Mouse (Mus musculus): ENCODE results near the gene Gm13285.
"Not testable (repeated sequence)": the region's sequence is repeated elsewhere in the genome, so short reads cannot be mapped to it uniquely, and the experiment has no call there.

The Gm13285 gene

GRCm38 (mm10) chr4:88793936-88794675 lies 5.4 kb upstream of the Gm13285 start, which contains the start of gene Gm13275:
Gene Gm13275, plus strand, starts transcription at chr4:88794487.
- DNase-seq (ENCODE audit: low spot score in 2 of 2) = peak; percentile 42 to 64

DNA sequence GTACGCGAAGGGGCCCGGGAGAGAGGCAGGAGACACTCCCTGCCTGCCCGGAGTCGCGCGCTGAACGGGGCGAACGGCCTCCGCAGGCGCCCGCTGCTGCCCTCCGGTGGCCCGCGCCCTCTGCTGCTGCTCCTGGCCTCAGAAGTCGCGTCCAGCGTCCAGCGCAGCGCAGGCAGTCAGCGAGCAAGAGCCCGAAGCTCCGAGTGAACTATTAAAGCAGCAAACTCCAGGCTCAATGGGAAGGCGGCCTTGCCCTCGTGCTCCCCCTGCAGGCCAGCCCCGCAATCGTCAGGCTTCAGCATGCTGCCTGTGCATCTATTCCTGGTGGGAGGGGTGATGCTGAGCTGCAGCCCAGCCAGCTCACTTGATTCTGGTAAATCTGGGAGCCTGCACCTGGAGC lies 2.4 kb upstream of the Gm13285 start, which contains the start of gene Gm13279:
TSS of gene Gm13279 (plus strand) at position 301 of the 400 bp plus-strand sequence.
- not testable (repeated sequence) for DNase-seq (ENCODE audit: low spot score in 2 of 2)

DNA sequence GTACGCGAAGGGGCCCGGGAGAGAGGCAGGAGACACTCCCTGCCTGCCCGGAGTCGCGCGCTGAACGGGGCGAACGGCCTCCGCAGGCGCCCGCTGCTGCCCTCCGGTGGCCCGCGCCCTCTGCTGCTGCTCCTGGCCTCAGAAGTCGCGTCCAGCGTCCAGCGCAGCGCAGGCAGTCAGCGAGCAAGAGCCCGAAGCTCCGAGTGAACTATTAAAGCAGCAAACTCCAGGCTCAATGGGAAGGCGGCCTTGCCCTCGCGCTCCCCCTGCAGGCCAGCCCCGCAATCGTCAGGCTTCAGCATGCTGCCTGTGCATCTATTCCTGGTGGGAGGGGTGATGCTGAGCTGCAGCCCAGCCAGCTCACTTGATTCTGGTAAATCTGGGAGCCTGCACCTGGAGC lies 3.5 kb downstream of the Gm13285 start, which contains the start of gene Gm13287:
TSS of gene Gm13287 (plus strand) at position 301 of the 400 bp plus-strand sequence.
- not testable (repeated sequence) for DNase-seq (ENCODE audit: low spot score in 2 of 2)

- DNase-seq (ENCODE audit: low spot score in 2 of 2) = not testable (repeated sequence)
These were observed 5.8 kb downstream of the Gm13285 start, which contains the start of gene Gm13288 for GRCm38 (mm10) chr4:88805231-88805630. Gene Gm13288, plus strand, starts transcription at chr4:88805531.

DNA sequence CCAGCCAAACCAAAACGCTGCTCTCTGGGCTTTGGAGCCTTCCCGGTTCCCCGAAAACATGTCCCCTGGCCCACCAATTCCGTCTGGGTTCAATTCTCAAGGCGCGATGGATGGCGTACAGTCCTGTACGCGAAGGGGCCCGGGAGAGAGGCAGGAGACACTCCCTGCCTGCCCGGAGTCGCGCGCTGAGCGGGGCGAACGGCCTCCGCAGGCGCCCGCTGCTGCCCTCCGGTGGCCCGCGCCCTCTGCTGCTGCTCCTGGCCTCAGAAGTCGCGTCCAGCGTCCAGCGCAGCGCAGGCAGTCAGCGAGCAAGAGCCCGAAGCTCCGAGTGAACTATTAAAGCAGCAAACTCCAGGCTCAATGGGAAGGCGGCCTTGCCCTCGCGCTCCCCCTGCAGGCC lies 6.3 kb downstream of the Gm13285 start:
- peak in 1 of 2 experiments; percentile 7 for DNase-seq (ENCODE audit: low spot score in 2 of 2)

DNA sequence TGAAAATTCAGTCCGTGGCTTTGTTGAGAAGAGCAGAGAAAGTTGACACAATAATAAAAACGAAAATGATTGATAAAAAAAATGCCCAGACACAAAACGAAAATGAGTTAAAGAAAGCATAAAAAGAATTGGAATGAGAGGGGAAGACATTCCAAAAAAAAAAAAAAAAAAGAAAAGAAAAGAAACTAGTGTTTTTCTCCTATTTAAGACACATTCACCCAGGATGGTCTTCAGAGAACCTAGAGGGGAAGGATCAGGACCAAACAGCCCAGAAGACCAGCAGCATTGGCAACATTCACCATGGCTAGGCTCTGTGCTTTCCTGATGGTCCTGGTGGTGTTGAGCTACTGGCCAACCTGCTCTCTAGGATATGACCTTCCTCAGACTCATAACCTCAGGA lies 16.5 kb downstream of the Gm13285 start, which contains the start of gene Ifna7:
TSS of gene Ifna7 (plus strand) at position 301 of the 400 bp plus-strand sequence.
- no peak for DNase-seq (ENCODE audit: low spot score in 2 of 2)

- DNase-seq (ENCODE audit: low spot score in 2 of 2) = no peak
These were observed 20.2 kb downstream of the Gm13285 start, which contains the start of gene Ifna11 for GRCm38 (mm10) chr4:88819659-88820058. Gene Ifna11, plus strand, starts transcription at chr4:88819959.

GRCm38 (mm10) chr4:88822995-88823394 lies 23.5 kb downstream of the Gm13285 start:
- DNase-seq (ENCODE audit: low spot score in 2 of 2) = peak in 1 of 2 experiments; percentile 8

- DNase-seq (ENCODE audit: low spot score in 2 of 2) = not testable (repeated sequence)
These were observed 27.7 kb downstream of the Gm13285 start, which contains the start of gene Ifna6 for GRCm38 (mm10) chr4:88827116-88827515. Gene Ifna6, plus strand, starts transcription at chr4:88827416.

DNA sequence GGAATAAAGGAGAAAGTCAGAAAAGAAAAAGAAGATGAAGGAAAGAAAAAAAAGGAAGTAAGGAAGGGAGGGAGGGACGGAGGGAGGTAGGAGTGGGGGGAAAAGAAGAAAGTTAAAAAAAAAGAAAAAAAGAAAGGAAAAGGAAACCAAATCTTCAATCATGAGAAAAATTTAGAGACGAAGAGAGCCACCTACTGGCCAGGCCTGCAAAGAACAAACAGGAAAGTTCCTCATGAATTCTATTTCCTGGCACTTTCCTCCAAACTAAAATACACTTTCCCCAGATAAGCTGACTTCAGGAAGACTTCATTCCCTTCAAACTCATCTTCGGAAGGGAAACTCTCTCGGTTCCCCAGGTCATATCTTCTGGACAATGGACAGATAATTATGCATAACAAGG lies 31.1 kb downstream of the Gm13285 start:
- peak in 1 of 2 experiments; percentile 17 for DNase-seq (ENCODE audit: low spot score in 2 of 2)

- not testable (repeated sequence) for DNase-seq (ENCODE audit: low spot score in 2 of 2)
These were observed 35.8 kb downstream of the Gm13285 start, which contains the start of gene Ifna5 for GRCm38 (mm10) chr4:88835225-88835624. Gene Ifna5, plus strand, starts transcription at chr4:88835525.

- DNase-seq (ENCODE audit: low spot score in 2 of 2) = no peak
These were observed 39.4 kb downstream of the Gm13285 start for GRCm38 (mm10) chr4:88838828-88839227.

- no peak for DNase-seq (ENCODE audit: low spot score in 2 of 2)
These were observed 40.6 kb downstream of the Gm13285 start for GRCm38 (mm10) chr4:88840058-88840457.

- no peak for DNase-seq (ENCODE audit: low spot score in 2 of 2)
These were observed 42.0 kb downstream of the Gm13285 start, which contains the start of gene Ifna4 for GRCm38 (mm10) chr4:88841438-88841911. Gene Ifna4, plus strand, starts transcription at chr4:88841861.

GRCm38 (mm10) chr4:88845334-88845733 lies 45.9 kb downstream of the Gm13285 start:
- DNase-seq (ENCODE audit: low spot score in 2 of 2) = no peak

GRCm38 (mm10) chr4:88849698-88850097 lies 50.2 kb downstream of the Gm13285 start, which contains the start of gene Ifna1:
Gene Ifna1, plus strand, starts transcription at chr4:88850087.
- DNase-seq (ENCODE audit: low spot score in 2 of 2) = no peak

Data from cerebellum, postnatal 4 days (tissue).